In the genomic region with DNA sequence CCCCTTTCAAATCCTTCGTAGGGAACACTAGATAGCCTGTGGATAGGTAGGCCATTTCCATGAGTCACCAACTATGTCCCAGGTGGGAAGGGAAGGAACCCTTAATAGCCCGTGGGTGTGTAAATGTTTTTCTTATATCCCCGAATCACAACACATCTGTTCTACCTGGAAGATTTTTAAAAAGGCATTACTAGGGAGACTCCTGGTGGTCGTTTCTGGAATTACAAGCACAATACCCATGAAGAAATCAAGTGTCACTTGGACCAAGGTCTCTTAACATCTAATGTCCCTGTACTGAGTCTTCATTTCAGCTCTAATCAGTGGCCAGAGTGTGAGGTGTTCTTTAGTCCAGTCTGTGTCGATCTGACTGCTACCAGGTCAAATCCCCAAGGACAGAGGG, we compare ENCODE assay signal across 9 mouse cellular contexts. TPM values are rescaled to one million over a fixed set of nuclear protein-coding genes. Genes with fewer than 3 reads are reported as not detected.
DNase-seq lines count a peak whose midpoint lies in the region; TF ChIP-seq lines count a peak whose summit lies in the region.
"Had no signal": no experiment of that assay in that cellular context is flagged by ENCODE, and none has a peak within 500 bp of the region (broad histone marks: within the 10 kb centered on the region; RNA-seq: fewer than 3 reads in every experiment).

No protein-coding gene starts in this region.

- H3K4me3 ChIP-seq in cerebellum, adult 2 months (replicated peaks; ENCODE audit: insufficient read depth, low read depth, low read length), result no peak overlapping the region
- H3K4me3 ChIP-seq: midbrain, embryonic 12.5 days had no signal

- no peak for TF ChIP-seq POLR2A in cerebellum, adult 2 months (IDR thresholded peaks at IDR 0.05; ENCODE audit: borderline replicate concordance, insufficient read depth, low read length)

- intact Hi-C loops in left cerebral cortex, postnatal 10 days (cut with DNase I), result loop anchor here (2.0 kb wide), 1 partner anchor 137 kb away; no protein-coding TSS in a partner anchor

- DNase-seq in cerebellum, adult 2 months, result no peak
- no peak for DNase-seq in cerebellum, adult 9-11 months
- peak; percentile 33 for DNase-seq in kidney, postnatal 14 days
- no peak for DNase-seq in kidney, adult 11 months
- DNase-seq in adipocyte (ENCODE audit: low spot score), result peak; percentile 9
- DNase-seq in lung, postnatal 25 days (ENCODE audit: low spot score), result peak; percentile 24
- DNase-seq in spleen, postnatal 10 days (ENCODE audit: low spot score in 2 of 2), result no peak
- no peak for DNase-seq in left cerebral cortex, postnatal 10 days (ENCODE audit: extremely low spot score in 1 of 2, low spot score in 2 of 2)

- no peaks in the 10 kb centered on the region for H3K27me3 ChIP-seq in cerebellum, adult 2 months (ENCODE audit: control insufficient read depth, insufficient read depth, low read length)
- H3K27me3 ChIP-seq: midbrain, embryonic 12.5 days had no signal

- peak; percentile 40; the same call in 1 of the 2 replicates for TF ChIP-seq CTCF in cerebellum, adult 2 months (IDR thresholded peaks at IDR 0.05; ENCODE audit: borderline replicate concordance, insufficient read depth, low read depth, low read length)

- WGBS in cerebellum, adult 2 months, result 53% methylated on average over 5 of the region's 5 CpGs

- no peak overlapping the region for H3K27ac ChIP-seq in cerebellum, adult 2 months (ENCODE audit: insufficient read depth, low read length)
- H3K27ac ChIP-seq: midbrain, embryonic 12.5 days had no signal

- H3K4me1 ChIP-seq in cerebellum, adult 2 months (ENCODE audit: control insufficient read depth, insufficient read depth, low read length), result no peaks in the 10 kb centered on the region
- H3K4me1 ChIP-seq: midbrain, embryonic 12.5 days had no signal

RNA-seq across cellular contexts. Expression of a gene that starts 60.0 kb away (rescaled TPM):
- polyA plus RNA-seq in cerebellum, adult 2 months (2012; rRNA removed), result 26.2 and 26.3 TPM in 2 replicates
- 1 to 10 TPM; 6.4 to 7.2 TPM for total RNA-seq in left cerebral cortex, postnatal 10 days (2021)

Comparison
In these comparisons a context has a peak if more than half of its experiments do, and no peak if none do; other contexts are left out.
1. DNase-seq: peak in kidney, postnatal 14 days (single experiment), adipocyte (single experiment) and lung, postnatal 25 days (single experiment); none in cerebellum, adult 2 months (0 of 2), cerebellum, adult 9-11 months (single experiment), kidney, adult 11 months (single experiment), spleen, postnatal 10 days (0 of 2) and left cerebral cortex, postnatal 10 days (0 of 2).